Mouse (Mus musculus) regulatory T cell (primary cell): ENCODE results near the gene Daw1.

Experiments
- in situ Hi-C: fragments of 300-600 bp; cut with MboI, MseI; formaldehyde crosslinking; loops from one replicate; pipeline ENCODE4 v1.15.1; 2025; ENCODE audit warnings: high pct_unique_total_duplicates

The Daw1 gene

DNA sequence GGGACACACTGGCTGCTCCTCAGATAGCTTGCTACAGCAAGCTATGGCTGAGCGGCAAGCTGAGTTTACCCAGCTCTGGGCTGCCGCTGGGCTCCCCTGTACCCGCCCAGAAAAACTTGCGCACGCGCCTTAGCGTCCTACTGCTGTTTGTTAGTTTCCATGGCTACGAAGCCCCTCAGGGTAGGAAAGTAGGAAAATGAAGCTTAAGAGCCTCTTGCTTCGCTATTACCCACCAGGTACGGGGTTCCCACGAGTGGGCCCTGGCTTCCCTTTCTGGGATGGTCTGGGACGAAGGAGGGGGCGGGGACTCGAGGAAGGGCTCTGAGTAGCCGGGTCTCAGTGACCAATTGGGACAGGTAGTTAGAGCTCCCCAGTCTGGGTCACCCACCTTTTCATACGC lies at the start of gene Daw1:
Gene Daw1 (plus strand): TSS at position 150 of the 400 bp plus-strand sequence.
- in situ Hi-C loops, result no loop called here

DNA sequence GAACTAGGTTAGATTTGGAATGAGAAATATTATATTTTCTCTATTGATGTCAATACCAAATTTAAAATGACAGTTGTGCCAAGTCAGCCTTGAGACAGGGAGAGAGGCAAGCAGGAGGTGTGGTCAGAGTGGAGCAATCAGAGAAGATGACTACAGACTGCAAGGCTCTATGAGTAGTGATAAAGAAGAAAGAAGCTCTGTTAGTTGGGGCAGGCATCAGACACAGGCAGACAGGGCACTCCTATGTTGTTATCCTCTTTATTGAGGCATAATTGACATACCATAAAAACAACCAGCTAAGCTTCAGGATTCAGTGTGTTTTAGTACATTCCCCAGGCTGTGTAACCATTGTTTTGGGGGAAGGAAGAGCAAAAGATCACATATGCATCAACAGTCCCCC lies 48.6 kb upstream of the Daw1 start:
- in situ Hi-C loops, result no loop called here

DNA sequence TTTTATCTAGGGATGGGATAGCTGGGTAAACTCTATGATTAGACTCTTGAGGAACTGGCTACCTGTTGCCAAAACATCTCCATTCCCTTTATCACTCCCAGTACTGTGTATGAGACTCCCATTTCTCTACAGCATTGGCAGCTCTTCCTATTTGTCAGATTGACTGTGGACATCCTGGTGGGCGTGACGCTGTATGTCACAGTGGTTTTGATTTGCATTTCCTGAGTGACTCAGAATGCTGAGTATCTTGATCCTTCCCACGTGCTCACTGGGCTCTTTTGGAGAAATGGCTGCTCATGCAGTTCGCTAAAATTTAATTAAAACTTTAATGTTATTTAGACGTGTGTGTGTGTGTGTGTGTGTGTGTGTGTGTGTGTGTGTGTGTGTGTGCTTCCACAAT lies 47.8 kb upstream of the Daw1 start:
- in situ Hi-C loops, result no loop called here

DNA sequence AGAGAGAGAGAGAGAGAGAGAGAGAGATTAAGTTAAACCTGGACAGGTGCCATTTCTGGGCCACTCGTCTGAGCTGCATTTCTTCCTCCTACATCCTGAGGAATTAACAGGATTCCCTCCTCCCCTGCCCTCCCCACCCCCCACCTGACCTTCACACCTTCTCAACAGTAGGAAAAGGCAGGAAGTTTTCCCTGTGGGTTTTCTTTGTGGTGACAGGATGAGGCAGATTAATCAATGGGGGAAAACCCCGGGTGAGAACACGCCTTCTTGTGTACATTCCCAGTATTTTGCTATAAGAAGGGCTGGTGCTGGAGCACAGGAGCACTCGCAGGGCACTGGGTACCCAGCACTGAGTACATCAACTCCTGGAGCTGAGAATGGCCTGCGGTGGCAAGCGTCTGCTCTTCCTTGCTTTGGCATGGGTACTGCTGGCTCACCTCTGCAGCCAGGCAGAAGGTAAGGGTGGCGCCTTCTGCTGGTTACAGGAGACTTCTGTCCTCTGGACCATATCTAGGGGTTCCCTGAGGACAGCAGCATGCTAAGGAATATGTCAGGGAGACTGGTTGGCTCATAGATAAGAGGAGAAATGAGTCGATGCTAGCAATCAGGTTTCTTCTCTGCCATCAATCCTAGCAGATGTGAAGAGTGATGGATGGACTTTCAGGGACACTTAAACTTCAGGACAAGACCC lies 43.0 kb upstream of the Daw1 start, which contains the start of gene Ccl20:
Gene Ccl20 (plus strand): TSS at position 320 of the 691 bp plus-strand sequence.
- in situ Hi-C loops, result no loop called here

DNA sequence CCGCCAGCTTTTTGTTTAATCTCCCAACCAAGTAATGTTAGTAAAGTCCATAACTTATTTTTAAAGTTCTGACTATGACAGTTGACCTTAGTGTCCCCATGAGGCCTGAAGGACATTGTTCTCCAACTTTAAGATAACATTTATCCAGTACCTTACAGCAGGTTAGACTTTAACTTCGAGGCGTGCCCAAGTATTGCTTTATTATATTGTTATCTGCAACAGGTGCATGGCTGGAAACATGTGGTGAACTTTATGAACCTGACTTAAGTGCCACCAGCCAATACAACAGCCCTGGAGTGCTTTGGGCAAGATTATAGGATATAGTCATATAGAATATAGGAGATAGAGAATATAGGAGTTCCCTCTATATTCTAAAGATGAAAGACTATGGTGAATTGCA lies 42.3 kb upstream of the Daw1 start:
- in situ Hi-C loops, result no loop called here

DNA sequence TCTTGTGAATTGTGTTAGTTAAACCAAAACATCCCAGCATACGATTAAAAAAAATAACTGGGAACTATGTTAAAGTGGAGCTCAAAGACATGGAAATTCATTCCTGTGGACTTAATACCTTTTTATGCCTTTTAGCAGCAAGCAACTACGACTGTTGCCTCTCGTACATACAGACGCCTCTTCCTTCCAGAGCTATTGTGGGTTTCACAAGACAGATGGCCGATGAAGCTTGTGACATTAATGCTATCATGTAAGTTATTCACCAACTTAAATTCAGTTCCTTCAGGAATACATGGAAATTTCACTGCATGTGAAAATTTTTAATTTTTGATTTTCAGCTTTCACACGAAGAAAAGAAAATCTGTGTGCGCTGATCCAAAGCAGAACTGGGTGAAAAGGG lies 41.9 kb upstream of the Daw1 start:
- in situ Hi-C loops, result no loop called here

GRCm38 (mm10) chr1:83119903-83120302 lies 39.6 kb upstream of the Daw1 start:
- in situ Hi-C loops, result no loop called here

- in situ Hi-C loops, result no loop called here
Observed at GRCm38 (mm10) chr1:83120312-83120711, 39.2 kb upstream of the Daw1 start.

DNA sequence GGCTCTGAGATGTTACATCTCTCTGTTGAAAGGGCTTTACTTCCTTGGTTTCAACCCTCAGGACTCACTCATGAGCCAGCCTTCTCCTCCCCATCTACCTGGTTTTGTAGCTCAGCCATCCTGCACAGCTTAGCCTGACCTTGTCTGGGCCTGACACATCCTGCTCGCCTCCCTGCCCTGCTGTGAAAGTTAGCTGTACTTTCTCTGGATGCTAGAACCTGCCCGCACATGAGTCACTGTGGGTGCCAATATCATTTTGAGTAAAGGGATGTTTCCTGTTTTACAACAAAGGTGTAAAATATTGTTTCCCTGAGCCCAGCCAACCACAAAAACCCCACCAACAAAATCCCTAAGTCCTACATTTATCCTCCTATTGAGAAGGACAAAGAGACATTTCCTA lies 36.4 kb upstream of the Daw1 start:
- in situ Hi-C loops, result no loop called here

- in situ Hi-C loops, result no loop called here
Observed at GRCm38 (mm10) chr1:83135829-83136228, 23.7 kb upstream of the Daw1 start.

DNA sequence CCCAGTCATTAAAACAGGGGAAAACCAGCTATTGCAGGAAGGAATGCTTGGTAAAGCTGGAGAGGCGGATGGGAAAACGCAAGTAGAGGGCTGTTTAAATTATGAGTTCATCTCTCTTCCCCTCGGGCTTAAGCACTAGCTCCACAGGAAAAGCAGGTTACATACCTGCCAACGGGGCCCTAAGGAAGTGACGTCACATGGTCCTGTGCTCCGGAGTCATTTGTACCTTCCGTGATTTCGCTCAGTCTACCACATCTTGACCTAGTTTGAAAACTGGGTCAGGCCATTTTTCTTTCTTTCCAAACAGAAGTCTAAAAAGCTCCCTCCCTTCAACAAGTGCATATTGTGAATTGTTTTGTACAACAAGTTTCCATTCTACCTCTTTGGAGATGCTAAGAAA lies 21.7 kb upstream of the Daw1 start:
- in situ Hi-C loops, result no loop called here

DNA sequence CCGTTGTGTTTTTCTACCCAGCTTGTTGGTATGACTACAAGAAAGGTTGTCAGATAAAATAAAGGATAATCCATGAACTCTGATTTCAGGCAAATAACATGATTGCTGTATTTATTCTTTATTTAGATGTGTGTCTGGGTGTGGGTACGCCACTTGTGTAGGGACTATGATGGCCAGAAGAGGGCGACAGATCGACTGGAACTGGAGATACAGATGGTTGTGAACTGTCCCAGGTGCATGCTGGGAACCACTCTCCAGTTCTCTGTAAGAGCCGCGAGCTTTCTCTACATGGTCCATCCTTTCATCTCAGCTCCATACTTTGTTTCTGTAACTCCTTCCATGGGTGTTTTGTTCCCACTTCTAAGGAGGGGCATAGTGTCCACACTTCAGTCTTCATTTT lies 20.8 kb upstream of the Daw1 start:
- in situ Hi-C loops, result no loop called here

- in situ Hi-C loops, result no loop called here
Observed at GRCm38 (mm10) chr1:83141510-83141909, 18.0 kb upstream of the Daw1 start.

DNA sequence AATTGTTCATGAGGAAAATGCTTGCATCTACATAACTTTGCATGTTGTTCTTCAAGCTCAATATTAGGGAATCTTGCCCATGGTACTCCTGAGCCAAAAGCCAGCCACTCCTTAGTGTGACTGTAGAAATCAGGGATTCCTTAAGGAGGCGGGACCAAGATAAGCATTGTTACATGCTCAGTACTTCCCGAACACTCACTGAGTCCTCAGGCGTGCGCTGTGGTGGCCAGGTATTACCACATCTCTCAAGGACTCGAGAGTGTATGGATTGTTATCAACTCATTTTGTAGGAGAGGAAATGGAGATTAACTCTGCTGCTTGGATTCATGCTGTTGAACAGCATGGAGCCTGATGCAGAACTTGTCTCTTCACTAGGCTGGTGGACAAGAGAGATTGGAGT lies 17.5 kb upstream of the Daw1 start:
- in situ Hi-C loops, result no loop called here

DNA sequence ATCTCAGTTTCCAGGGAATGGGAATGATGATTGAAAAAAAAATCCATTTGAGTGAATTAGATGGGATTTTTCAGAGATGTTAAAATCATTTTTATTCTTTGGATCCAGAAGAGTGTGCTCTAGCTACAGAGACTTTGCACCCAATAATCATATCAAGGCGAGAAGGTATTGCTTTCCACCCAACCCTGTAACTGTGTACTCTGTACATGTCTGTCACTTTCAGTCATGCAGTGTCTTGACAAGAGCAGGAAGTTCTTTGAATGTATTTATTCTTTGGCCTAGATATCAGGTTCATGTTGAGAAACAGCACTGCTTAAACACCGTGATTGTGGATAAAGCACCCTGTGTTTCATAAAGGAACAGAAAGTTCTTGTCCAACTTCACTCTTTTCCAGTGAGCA lies 13.0 kb upstream of the Daw1 start:
- in situ Hi-C loops, result no loop called here

DNA sequence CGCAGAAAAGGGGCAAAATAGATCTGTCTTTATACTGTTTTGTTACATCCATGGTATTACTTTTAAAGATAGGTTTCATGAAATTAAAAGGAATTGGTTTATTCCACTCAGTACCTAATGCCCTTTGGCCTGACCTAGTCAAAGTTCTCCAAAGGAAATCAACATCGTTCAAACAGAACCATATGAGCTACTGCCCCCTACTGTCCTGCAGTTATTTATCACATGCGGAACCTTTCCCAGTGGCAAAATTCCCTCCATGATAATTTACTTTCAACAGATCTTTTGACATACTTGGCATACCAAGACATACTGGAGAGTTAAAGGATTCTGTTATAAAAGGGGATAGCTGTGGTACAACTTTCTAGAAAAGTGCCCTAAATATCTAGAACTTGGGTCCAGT lies 9.3 kb upstream of the Daw1 start:
- in situ Hi-C loops, result no loop called here

GRCm38 (mm10) chr1:83152961-83153360 lies 6.6 kb upstream of the Daw1 start:
- in situ Hi-C loops, result no loop called here

GRCm38 (mm10) chr1:83156876-83157275 lies 2.7 kb upstream of the Daw1 start:
- in situ Hi-C loops, result no loop called here

- in situ Hi-C loops, result no loop called here
Observed at GRCm38 (mm10) chr1:83161658-83162057, 2.1 kb downstream of the Daw1 start.

GRCm38 (mm10) chr1:83164027-83164426 lies 4.5 kb downstream of the Daw1 start:
- in situ Hi-C loops, result no loop called here

- in situ Hi-C loops, result no loop called here
Observed at GRCm38 (mm10) chr1:83169158-83169557, 9.6 kb downstream of the Daw1 start.

- in situ Hi-C loops, result loop anchor here (5.0 kb wide), 1 partner anchor 114 kb away; the partner anchor contains the start of gene Krtap28-13
Observed at GRCm38 (mm10) chr1:83175985-83176384, 16.4 kb downstream of the Daw1 start.

- in situ Hi-C loops, result loop anchor here (5.0 kb wide), 1 partner anchor 117 kb away; the partner anchor contains the start of gene Krtap28-13
Observed at GRCm38 (mm10) chr1:83179531-83179930, 20.0 kb downstream of the Daw1 start.

DNA sequence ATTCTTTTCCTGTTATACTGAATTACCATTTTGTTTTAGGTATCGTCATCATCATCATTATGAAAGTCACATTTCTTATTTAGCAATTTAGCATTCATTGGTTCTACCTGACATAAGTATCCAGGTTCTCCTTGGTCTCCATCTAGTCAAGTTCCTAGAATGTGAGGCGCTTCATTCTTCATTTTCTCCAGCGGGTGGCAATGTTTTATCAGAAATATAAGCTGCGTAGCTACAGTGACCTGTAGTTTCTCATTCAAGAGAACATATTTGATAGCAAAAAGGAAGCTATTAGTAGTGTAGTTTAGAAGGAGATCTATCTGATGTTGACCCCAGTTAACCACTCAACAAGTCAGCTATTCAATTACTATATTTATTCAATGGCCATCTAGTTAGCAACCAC lies 21.9 kb downstream of the Daw1 start:
- in situ Hi-C loops, result no loop called here
